Mouse (Mus musculus): ENCODE measurements at regions not wholly inside any gene's neighbourhood (a gene's known extent, or its start where the extent isn't known, plus 50 kb on each side); places are given as distances from the start of the nearest gene placed in this dataset.

DNA sequence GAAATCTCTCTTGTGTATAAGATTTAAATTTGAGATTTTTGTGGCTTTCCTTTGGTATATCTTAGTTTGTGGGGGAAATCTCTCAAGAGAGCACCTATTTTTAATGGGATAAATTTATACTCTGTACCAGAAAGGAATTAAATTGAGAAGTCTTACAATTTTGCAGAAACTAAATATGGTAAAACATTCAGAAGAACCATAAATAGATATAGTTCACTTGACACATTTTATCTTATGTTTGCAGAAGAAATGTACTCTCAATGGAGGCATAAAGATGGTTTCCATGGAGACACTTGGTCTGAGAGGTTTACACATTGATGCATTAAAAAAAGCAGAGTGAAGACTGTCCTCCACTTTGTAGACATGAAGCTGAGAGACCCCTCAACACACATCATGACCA lies 86.9 kb downstream of the Ndufa10 start:
- Histone ChIP-seq H3K27me3 (ENCODE audit: control insufficient read depth, insufficient read depth, low read length, poor library complexity, severe bottlenecking) (no peaks in the 10 kb centered on the region), H3K36me3 (ENCODE audit: control insufficient read depth, insufficient read depth, low read length, poor library complexity, severe bottlenecking) (no peaks in the 10 kb centered on the region)
- DNase-seq (ENCODE audit: low read depth, low spot score) = no peak

DNA sequence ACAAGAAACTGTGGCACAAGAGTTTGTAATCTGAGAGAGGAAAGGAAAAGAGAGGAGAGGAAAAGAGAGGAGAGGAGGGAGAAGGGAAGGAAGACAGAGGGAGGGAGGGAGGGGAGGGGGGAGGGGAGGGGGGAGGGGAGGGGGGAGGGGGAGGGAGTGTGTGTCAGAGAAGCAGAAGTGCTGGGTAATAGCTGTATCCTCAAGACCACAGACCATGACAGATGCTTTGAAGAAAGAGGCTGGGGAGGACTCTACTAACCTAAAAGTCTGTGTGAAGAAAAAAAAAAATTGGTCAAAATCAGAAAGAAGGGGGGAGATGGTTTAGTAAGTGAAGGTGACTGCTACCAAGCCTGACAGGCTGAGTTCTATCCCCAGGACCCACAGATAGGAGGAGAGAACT lies 88.7 kb downstream of the Ndufa10 start:
- H3K27me3 ChIP-seq (ENCODE audit: control insufficient read depth, insufficient read depth, low read length, poor library complexity, severe bottlenecking) = no peaks in the 10 kb centered on the region
- H3K36me3 ChIP-seq (ENCODE audit: control insufficient read depth, insufficient read depth, low read length, poor library complexity, severe bottlenecking) = no peaks in the 10 kb centered on the region
- no peak for DNase-seq (ENCODE audit: low read depth, low spot score)

DNA sequence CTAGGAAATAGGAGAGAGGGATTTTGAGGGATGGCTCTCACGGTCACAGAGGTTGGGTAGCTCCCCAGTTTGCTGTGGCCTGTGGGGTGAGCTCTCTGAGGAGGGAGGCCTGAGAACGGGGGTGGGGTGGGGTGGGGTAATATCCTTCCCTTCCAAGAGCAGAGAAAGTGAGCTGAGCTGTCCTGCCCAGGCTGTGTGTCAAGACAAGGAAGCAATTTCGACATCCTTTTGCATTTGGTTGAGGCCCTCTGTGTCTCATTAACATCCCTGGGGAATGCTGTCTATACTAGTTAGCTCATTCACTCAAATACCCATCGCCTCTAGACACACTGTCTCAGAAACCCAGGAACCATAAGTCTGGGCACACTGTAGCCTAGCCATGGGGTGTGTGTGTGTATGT lies 89.9 kb downstream of the Ndufa10 start:
- Histone ChIP-seq H3K27me3 (ENCODE audit: control insufficient read depth, insufficient read depth, low read length, poor library complexity, severe bottlenecking) (no peaks in the 10 kb centered on the region), H3K36me3 (ENCODE audit: control insufficient read depth, insufficient read depth, low read length, poor library complexity, severe bottlenecking) (no peaks in the 10 kb centered on the region)
- no peak for DNase-seq (ENCODE audit: low read depth, low spot score)

DNA sequence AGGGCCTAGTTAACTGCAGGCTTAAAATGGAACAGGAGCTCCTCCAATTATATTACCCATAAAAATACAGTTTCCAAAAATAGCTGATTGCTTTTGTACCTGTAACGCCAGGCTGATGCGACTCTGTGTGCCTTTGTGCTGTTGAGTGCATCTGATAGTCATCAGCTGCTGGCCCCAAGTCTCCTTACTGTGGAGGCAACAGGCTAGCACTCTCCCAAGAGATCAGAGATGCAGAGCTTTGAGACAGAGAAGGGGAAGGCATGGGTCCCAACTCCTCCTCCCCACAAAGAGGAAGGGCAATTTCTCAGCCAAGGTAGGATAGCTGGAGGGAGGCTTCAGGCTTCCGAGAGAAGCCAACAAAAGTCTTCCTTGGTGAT lies 94.2 kb downstream of the Ndufa10 start:
- no peaks in the 10 kb centered on the region for H3K36me3 ChIP-seq (ENCODE audit: control insufficient read depth, insufficient read depth, low read length, poor library complexity, severe bottlenecking)
- no peaks in the 10 kb centered on the region for H3K27me3 ChIP-seq (ENCODE audit: control insufficient read depth, insufficient read depth, low read length, poor library complexity, severe bottlenecking)
- no peak for DNase-seq (ENCODE audit: low read depth, low spot score)

DNA sequence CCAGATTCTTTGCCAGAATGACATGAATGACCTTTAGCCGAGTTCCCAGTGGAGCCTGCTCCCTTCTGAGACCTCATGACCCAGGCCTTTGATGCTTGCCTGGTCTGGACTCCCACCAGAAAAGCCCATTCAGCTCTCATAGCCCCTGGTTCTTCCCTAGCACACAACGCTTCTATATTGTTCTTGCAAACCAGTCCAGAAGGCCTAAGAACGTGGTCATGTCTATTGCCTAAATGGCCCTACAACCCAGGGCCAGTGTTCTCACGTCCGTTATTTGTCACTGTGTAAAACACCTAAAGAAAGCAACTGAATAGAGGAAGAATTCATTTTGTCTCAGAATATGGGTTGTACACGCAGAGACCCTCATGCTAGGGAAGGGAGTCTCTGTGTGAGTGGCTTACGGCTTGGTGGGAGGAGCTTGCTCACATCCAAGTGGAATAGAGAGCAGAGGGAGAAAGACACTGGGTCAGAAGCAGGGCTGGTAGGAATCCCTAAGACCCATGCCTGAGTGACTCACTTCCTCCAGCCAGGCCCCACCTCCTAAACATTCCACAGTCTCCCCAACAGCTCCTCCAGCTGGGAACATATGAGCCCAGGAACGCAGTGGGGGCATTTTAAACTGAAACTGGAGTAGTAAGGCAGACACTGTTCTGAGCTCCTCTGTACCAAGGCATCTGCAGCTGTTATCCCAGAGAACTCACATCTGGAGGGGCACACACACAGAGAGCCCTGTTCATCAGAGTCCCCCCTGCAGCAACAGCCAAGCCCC lies 94.7 kb downstream of the Ndufa10 start:
- H3K27me3 ChIP-seq (ENCODE audit: control insufficient read depth, insufficient read depth, low read length, poor library complexity, severe bottlenecking) = no peaks in the 10 kb centered on the region
- no peak for DNase-seq (ENCODE audit: low read depth, low spot score)

DNA sequence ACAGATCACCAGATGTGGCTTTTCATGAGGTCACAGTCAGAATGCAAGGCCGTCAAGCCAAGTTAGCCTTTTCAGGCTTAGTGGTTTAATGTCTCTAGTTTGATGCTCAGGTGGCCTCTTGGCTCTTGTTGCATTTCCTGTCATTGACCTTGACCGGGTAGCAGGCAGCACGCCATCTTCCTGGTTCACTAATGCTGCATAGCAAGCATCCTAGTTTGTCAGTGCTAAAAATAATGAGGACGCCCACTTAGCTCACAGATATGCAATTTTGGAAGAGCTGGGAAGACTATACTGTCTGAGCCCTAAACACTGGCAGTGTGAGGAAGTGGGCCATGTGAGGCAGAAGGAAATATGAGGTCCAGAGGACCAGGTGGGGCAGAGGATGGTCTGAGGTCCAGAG lies 97.2 kb downstream of the Ndufa10 start:
- no peak for DNase-seq (ENCODE audit: low read depth, low spot score)
- Histone ChIP-seq H3K36me3 (ENCODE audit: control insufficient read depth, insufficient read depth, low read length, poor library complexity, severe bottlenecking) (no peaks in the 10 kb centered on the region), H3K27me3 (ENCODE audit: control insufficient read depth, insufficient read depth, low read length, poor library complexity, severe bottlenecking) (no peaks in the 10 kb centered on the region)

More for the DNA sequence above, 94.7 kb downstream of the Ndufa10 start:
- H3K36me3 ChIP-seq (ENCODE audit: control insufficient read depth, insufficient read depth, low read length, poor library complexity, severe bottlenecking) = no peaks in the 10 kb centered on the region

DNA sequence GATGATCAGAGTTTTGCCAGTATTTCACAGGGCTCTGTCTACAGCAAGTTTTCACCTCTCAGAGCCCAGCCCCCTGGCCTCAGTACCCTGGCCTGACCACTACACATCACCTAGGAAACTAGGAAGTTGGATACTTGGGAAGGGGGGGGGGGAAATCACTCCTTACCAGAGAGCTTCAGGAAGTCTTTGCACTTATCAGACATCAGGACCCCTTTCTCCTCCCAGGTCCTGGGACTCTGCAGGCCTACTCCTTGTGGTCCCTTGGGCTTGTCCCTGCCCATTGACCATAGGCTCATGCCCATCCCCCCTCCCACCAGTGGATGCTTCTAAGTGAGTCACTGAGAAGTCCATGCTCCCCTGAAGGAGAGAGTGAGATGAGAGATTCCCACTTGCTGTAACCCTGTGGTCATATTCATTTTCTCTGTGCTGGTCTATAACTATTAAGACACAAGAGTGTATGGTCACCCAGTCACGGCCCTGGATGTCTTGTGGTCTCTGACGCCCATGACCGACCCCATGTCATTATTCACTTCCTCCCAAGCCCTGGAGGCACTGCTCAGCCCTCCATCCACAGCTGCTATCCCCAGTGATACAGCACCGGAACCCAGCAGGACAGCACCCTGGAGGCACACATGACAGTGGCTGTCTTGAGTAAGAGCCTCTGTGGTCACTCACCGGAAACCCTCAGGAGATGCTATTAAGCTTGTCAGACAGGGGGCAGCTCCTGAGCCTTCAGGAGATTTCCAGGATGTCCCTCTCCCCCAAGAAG lies 101.3 kb downstream of the Ndufa10 start:
- no peaks in the 10 kb centered on the region for H3K27me3 ChIP-seq (ENCODE audit: control insufficient read depth, insufficient read depth, low read length, poor library complexity, severe bottlenecking)
- no peak for DNase-seq (ENCODE audit: low read depth, low spot score)

DNA sequence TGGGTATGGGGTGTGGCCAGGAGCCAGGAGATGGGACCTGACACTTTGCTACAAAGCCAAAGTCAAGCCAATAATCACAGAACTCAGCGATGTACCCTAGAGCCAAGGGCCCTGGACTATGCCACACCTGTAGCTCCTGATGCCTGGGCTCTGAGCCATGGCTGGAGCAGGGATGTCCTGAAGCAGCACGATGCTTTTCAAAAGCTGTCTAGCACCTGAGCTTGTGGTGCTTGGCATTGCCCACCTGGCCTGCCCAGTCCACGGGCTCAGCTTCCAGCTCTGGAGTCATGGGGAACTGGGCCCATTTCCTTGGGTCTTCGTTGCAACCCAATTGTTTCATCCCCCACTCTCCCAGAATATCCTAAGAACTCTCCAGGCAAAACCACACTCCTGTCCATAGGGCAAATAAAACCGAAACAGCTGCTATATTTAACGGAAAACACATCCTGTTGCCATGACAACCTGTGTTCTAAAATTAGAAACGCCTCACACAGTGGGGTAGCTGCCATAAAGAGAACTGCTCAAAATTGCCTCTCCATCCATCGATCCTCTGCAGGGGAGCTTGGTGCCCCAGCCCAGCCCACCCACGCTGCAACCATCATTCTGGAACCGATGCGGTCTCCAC lies 102.2 kb downstream of the Ndufa10 start:
- peak; percentile 3 for DNase-seq (ENCODE audit: low read depth, low spot score)
- H3K36me3 ChIP-seq (ENCODE audit: control insufficient read depth, insufficient read depth, low read length, poor library complexity, severe bottlenecking) = no peaks in the 10 kb centered on the region

More for the DNA sequence above, 101.3 kb downstream of the Ndufa10 start:
- H3K36me3 ChIP-seq (ENCODE audit: control insufficient read depth, insufficient read depth, low read length, poor library complexity, severe bottlenecking) = no peaks in the 10 kb centered on the region

DNA sequence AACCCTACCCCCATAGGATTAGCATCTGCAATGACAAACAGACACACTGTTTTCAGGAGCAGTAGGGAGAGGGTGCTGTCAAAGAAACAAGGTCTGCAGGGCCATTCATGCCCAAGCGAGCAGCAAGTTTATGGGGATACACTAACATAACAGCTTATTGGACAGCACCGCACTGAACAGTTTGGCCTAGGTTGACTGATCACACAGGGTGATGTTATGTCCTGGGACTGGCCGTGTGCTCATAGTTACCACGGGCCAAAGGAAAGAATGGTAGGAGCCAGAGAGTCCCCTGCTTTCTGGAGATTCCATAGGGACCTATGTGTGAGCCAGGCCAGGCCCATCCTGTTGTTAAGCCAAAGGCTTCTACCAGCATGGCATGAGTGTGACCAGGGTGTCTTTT lies 102.8 kb downstream of the Ndufa10 start:
- no peak for DNase-seq (ENCODE audit: low read depth, low spot score)
- no peaks in the 10 kb centered on the region for H3K27me3 ChIP-seq (ENCODE audit: control insufficient read depth, insufficient read depth, low read length, poor library complexity, severe bottlenecking)

More for the DNA sequence above, 102.2 kb downstream of the Ndufa10 start:
- H3K27me3 ChIP-seq (ENCODE audit: control insufficient read depth, insufficient read depth, low read length, poor library complexity, severe bottlenecking) = no peaks in the 10 kb centered on the region

DNA sequence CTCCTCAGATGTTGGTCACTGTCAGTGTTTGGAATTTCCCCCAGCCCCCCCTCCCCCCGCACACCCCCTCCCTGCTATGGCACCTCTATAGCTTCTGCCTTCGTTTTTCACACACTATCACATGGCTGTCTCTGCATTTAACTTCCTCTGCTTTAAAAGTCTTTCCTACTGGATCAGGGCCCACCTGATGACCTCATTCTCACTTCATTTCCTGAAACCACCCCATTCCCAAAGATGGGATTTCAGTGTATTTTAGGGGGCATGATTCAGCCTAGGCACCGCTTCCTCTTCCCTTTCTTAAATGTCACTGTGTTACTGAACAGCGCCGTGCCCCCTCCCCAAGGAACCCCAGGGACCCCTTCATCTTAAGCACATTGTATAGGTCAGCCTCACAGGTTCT lies 103.7 kb downstream of the Ndufa10 start:
- H3K36me3 ChIP-seq (ENCODE audit: control insufficient read depth, insufficient read depth, low read length, poor library complexity, severe bottlenecking) = no peaks in the 10 kb centered on the region
- no peak for DNase-seq (ENCODE audit: low read depth, low spot score)
- H3K27me3 ChIP-seq (ENCODE audit: control insufficient read depth, insufficient read depth, low read length, poor library complexity, severe bottlenecking) = no peaks in the 10 kb centered on the region

More for the DNA sequence above, 102.8 kb downstream of the Ndufa10 start:
- no peaks in the 10 kb centered on the region for H3K36me3 ChIP-seq (ENCODE audit: control insufficient read depth, insufficient read depth, low read length, poor library complexity, severe bottlenecking)

DNA sequence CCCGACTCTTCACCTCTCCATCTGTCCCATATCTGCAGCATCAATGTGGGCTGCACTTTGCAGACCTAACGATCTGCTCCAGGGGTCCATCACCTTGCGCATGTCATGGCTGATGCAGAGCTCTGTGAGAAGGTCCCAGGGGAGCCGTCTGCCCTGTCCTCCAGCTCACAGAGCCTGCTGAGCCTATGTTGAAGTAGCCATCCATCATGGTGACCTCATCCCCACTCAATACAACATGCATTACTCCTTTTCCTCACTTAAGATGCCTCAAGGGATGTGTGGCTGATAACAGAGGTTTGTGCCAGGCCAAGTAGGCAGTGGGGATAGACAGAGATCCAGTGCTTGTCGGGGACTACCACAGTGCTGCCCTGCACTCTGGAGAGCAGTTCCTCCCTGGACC lies 107.4 kb downstream of the Ndufa10 start:
- no peak for DNase-seq (ENCODE audit: low read depth, low spot score)
- no peaks in the 10 kb centered on the region for H3K36me3 ChIP-seq (ENCODE audit: control insufficient read depth, insufficient read depth, low read length, poor library complexity, severe bottlenecking)
- no peaks in the 10 kb centered on the region for H3K27me3 ChIP-seq (ENCODE audit: control insufficient read depth, insufficient read depth, low read length, poor library complexity, severe bottlenecking)

DNA sequence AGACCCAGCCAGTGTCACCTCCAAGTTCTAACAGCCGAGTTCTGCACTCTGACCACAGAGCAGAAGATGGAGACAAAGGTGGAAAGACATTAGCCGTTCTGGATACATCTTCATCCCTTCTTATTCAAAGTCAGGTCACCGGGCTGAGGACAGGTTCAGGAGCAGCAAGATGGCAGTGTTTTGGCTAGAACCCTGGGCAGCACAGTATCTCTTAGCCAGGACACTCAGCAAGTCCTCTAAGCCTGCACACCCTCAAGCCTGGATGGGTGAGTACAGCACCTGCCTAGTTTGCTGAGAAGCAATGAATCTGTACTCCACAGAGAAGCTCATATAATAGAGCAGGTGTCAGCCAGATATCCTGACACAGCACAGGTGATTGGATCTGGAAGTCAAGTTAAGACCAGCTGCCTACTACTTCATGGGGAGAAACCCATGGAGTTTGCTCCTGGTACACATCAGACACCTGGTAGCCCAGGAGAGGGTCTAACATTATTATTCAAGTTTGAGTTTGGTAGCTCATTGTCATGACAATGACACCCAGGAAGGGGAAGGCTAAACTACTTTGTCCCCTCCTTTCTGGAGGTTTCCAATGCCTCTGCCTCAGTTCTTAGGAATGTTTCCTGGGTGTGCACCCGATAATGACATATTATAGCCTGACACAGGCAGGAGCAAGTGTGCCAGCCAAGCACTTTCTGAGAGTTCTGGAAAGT lies 108.1 kb downstream of the Ndufa10 start:
- DNase-seq (ENCODE audit: low read depth, low spot score) = no peak
- no peaks in the 10 kb centered on the region for H3K36me3 ChIP-seq (ENCODE audit: control insufficient read depth, insufficient read depth, low read length, poor library complexity, severe bottlenecking)
- no peaks in the 10 kb centered on the region for H3K27me3 ChIP-seq (ENCODE audit: control insufficient read depth, insufficient read depth, low read length, poor library complexity, severe bottlenecking)

DNA sequence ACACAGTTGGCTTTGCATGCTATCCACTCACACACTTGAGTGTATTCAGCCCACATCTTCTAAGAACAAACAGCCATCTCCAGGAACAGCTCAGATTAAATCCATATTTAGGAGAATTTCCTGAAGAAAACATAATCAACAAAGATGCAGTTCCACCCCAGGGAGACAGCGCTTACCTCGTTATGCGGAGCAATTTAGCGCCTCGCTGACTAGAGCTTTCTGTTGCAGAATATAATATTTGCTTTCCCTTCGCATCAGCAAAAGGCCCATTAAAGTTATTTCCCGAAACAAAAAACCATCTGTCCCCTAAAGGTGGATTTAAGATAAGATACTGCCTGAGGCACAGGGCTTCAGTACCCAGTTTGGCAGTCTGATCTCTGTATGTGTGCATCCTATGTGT lies 112.0 kb downstream of the Ndufa10 start:
- no peak for DNase-seq (ENCODE audit: low read depth, low spot score)
- H3K36me3 ChIP-seq (ENCODE audit: control insufficient read depth, insufficient read depth, low read length, poor library complexity, severe bottlenecking) = no peaks in the 10 kb centered on the region
- no peaks in the 10 kb centered on the region for H3K27me3 ChIP-seq (ENCODE audit: control insufficient read depth, insufficient read depth, low read length, poor library complexity, severe bottlenecking)

DNA sequence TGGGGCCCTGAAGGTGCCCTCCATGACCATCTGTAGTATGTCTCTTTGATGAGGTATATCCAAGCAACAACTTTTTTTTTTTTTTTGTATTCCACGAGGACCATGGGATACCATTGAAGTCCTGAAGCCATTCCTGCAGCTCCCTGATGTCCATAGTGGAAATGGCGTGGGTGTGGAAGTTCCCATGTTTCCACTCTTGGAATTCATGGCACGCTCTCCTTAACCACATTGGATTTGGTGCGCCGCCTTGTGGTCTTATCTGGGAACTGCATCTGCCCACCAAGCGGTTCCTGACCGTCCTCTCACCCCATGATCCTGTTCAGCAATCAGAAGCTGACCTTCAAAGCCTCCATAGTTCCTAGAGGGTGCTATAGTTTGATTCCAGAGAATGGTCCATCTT lies 113.4 kb downstream of the Ndufa10 start:
- no peaks in the 10 kb centered on the region for H3K36me3 ChIP-seq (ENCODE audit: control insufficient read depth, insufficient read depth, low read length, poor library complexity, severe bottlenecking)
- peak; percentile 29 for DNase-seq (ENCODE audit: low read depth, low spot score)
- no peaks in the 10 kb centered on the region for H3K27me3 ChIP-seq (ENCODE audit: control insufficient read depth, insufficient read depth, low read length, poor library complexity, severe bottlenecking)

DNA sequence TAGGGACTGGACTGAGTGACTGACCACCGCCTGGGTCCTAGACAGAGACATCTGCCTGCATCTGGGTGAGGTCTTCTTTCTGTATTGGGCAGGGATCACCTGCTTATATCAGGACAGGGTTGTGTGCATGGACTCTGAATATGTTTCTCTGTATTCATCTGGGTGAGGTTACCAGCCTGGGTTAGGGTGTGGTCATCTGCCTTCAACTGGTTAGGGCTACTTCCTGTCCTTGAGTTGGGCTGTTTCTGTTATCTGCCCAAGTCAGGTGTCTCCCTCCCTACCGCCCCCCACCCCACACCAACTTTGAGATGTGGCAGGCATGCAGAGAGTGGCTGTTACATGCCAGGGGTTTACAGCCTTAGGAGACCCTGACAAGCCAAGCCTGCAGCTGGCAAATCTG lies 114.2 kb downstream of the Ndufa10 start:
- no peaks in the 10 kb centered on the region for H3K27me3 ChIP-seq (ENCODE audit: control insufficient read depth, insufficient read depth, low read length, poor library complexity, severe bottlenecking)
- no peak for DNase-seq (ENCODE audit: low read depth, low spot score)
- H3K36me3 ChIP-seq (ENCODE audit: control insufficient read depth, insufficient read depth, low read length, poor library complexity, severe bottlenecking) = no peaks in the 10 kb centered on the region
